Mouse (Mus musculus) ES-Bruce4 (cell line): ENCODE measurements around the gene Fam149a. TPM values are rescaled to one million over a fixed set of nuclear protein-coding genes. Genes with fewer than 3 reads are reported as not detected.

ENCODE experiments used
- H3K27ac ChIP-seq: 2 replicates; pipeline ENCODE4 v1.5.1; 2012; ENCODE audit warnings: low read length, inconsistent platforms; ENCODE audit not compliant: insufficient read depth
- H3K27me3 ChIP-seq: 2 replicates; pipeline ENCODE4 v1.6.1; 2012; ENCODE audit warnings: mild to moderate bottlenecking, low read length, inconsistent platforms; ENCODE audit not compliant: control insufficient read depth, poor library complexity, insufficient read depth, severe bottlenecking
- H3K36me3 ChIP-seq: 2 replicates; pipeline ENCODE4 v1.6.1; 2012; ENCODE audit warnings: inconsistent platforms, mild to moderate bottlenecking, low read length, moderate library complexity; ENCODE audit not compliant: control insufficient read depth, poor library complexity, insufficient read depth, severe bottlenecking
- H3K4me1 ChIP-seq: one replicate; pipeline ENCODE4 v1.8.1; 2011; ENCODE audit warnings: low read length; ENCODE audit not compliant: control insufficient read depth, insufficient read depth
- H3K4me3 ChIP-seq: 2 replicates; pipeline ENCODE4 v1.5.1; 2011; ENCODE audit warnings: low read depth, mild to moderate bottlenecking, low read length
- H3K9ac ChIP-seq: 2 replicates; pipeline ENCODE4 v1.6.1; 2012; ENCODE audit warnings: low read depth, mild to moderate bottlenecking, inconsistent platforms; ENCODE audit not compliant: poor library complexity, severe bottlenecking
- H3K9me3 ChIP-seq: replicated peaks from 2 replicates; pipeline ENCODE4 v1.6.1; 2012; ENCODE audit warnings: mild to moderate bottlenecking, low read length, inconsistent platforms; ENCODE audit not compliant: control insufficient read depth, poor library complexity, insufficient read depth, severe bottlenecking
- CTCF ChIP-seq: IDR thresholded peaks from one replicate; pipeline ENCODE4 v1.8.1; 2011; ENCODE audit warnings: low read depth, low read length
- EP300 ChIP-seq: IDR thresholded peaks from 2 replicates; pipeline ENCODE4 v1.6.1; 2011; ENCODE audit warnings: low read depth, low read length; ENCODE audit not compliant: insufficient read depth
- POLR2A ChIP-seq: IDR thresholded peaks from one replicate; pipeline ENCODE4 v1.8.1; 2011; ENCODE audit warnings: low read length; ENCODE audit not compliant: insufficient read depth
- polyA plus RNA-seq: library from polyadenylated mRNA; stranded (reverse); fragments of >200 nt; gene quantifications from 2 replicates; pipeline ENCODE4 v1.2.4, GENCODE M21; 2011; ENCODE audit warnings: low read depth; ENCODE audit not compliant: missing spikeins, insufficient read depth, insufficient read length

Fam149a gene
- polyA plus RNA-seq, result 1.7 and 2.0 TPM in 2 replicates

- H3K4me1 ChIP-seq, result no peaks in the 10 kb centered on the region
- no peaks in the 10 kb centered on the region; the same call in 1 of the 2 replicates for H3K27me3 ChIP-seq
- H3K9ac ChIP-seq, result no peak within 1 kb of the TSS
- H3K27ac ChIP-seq, result no peak within 1 kb of the TSS
- peak within 1 kb of the TSS; percentile 34 for H3K4me3 ChIP-seq
- H3K36me3 ChIP-seq, result no peaks in the 10 kb centered on the region
- no peaks in the 10 kb centered on the region for H3K9me3 ChIP-seq
- TF ChIP-seq EP300 (no peak), POLR2A (no peak), CTCF (no peak)
Measured at GRCm38 (mm10) chr8:45381963-45382347, at the start of gene Fam149a. Gene Fam149a, minus strand, starts transcription at chr8:45382291.

- Histone ChIP-seq H3K36me3 (no peaks in the 10 kb centered on the region), H3K27ac (no peak overlapping the region), H3K9ac (no peak overlapping the region), H3K4me3 (no peak overlapping the region), H3K4me1 (no peaks in the 10 kb centered on the region), H3K9me3 (no peaks in the 10 kb centered on the region), H3K27me3 (no peaks in the 10 kb centered on the region)
- TF ChIP-seq EP300 (no peak), POLR2A (no peak), CTCF (no peak)
Measured at GRCm38 (mm10) chr8:45420151-45420550, 38.1 kb upstream of the Fam149a start.

GRCm38 (mm10) chr8:45414965-45415364 lies 32.9 kb upstream of the Fam149a start:
- Histone ChIP-seq H3K9me3 (no peaks in the 10 kb centered on the region), H3K4me3 (no peak overlapping the region), H3K27ac (no peak overlapping the region), H3K9ac (no peak overlapping the region), H3K36me3 (no peaks in the 10 kb centered on the region), H3K27me3 (peaks cover 2% of the 10 kb centered on the region), H3K4me1 (no peaks in the 10 kb centered on the region)
- no peak for TF ChIP-seq POLR2A
- TF ChIP-seq EP300, result no peak
- TF ChIP-seq CTCF, result no peak

GRCm38 (mm10) chr8:45410882-45411281 lies 28.8 kb upstream of the Fam149a start, which contains the start of gene Tlr3:
Gene Tlr3, minus strand, starts transcription at chr8:45411080.
- TF ChIP-seq POLR2A (no peak), CTCF (no peak), EP300 (no peak)
- Histone ChIP-seq H3K27me3 (peaks cover 2% of the 10 kb centered on the region), H3K9me3 (peaks cover 11% of the 10 kb centered on the region), H3K4me3 (peak within 1 kb of the TSS; percentile 20), H3K9ac (no peak within 1 kb of the TSS), H3K4me1 (no peaks in the 10 kb centered on the region), H3K36me3 (no peaks in the 10 kb centered on the region), H3K27ac (no peak within 1 kb of the TSS; the same call in 1 of the 2 replicates)

- Histone ChIP-seq H3K27me3 (peaks cover 2% of the 10 kb centered on the region), H3K9ac (no peak overlapping the region), H3K4me3 (peak overlapping the region; percentile 20), H3K36me3 (no peaks in the 10 kb centered on the region), H3K9me3 (peaks cover 11% of the 10 kb centered on the region), H3K27ac (no peak overlapping the region; the same call in 1 of the 2 replicates), H3K4me1 (no peaks in the 10 kb centered on the region)
- peak; percentile 20 for TF ChIP-seq CTCF
- TF ChIP-seq POLR2A, result no peak
- no peak for TF ChIP-seq EP300
Measured at GRCm38 (mm10) chr8:45410146-45410880, 28.2 kb upstream of the Fam149a start.

- H3K4me1 ChIP-seq, result no peaks in the 10 kb centered on the region
- peaks cover 11% of the 10 kb centered on the region for H3K9me3 ChIP-seq
- no peak overlapping the region for H3K4me3 ChIP-seq
- H3K27me3 ChIP-seq, result peaks cover 2% of the 10 kb centered on the region
- TF ChIP-seq CTCF (no peak), POLR2A (no peak), EP300 (no peak)
- H3K36me3 ChIP-seq, result no peaks in the 10 kb centered on the region
- H3K27ac ChIP-seq, result no peak overlapping the region
- no peak overlapping the region for H3K9ac ChIP-seq
Measured at GRCm38 (mm10) chr8:45409702-45410101, 27.6 kb upstream of the Fam149a start.
